Comparison of ENCODE assay signal across 15 mouse cellular contexts in genomic region chr1:54327876-54328545, GRCm38 (mm10).
"Had no signal": no experiment of that assay in that cellular context is flagged by ENCODE, and none has a peak within 500 bp of the region (broad histone marks: within the 10 kb centered on the region; RNA-seq: fewer than 3 reads in every experiment).

No protein-coding gene starts in this region.

- H3K9me3 ChIP-seq: intestine, embryonic 15.5 days; liver, embryonic 15.5 days; neural tube, embryonic 15.5 days had no signal

- H3K36me3 ChIP-seq: intestine, embryonic 15.5 days; limb, embryonic 10.5 days; liver, embryonic 15.5 days; midbrain, embryonic 13.5 days; neural tube, embryonic 15.5 days had no signal

- H3K4me1 ChIP-seq: intestine, embryonic 15.5 days; limb, embryonic 10.5 days; liver, embryonic 15.5 days; midbrain, embryonic 13.5 days; neural tube, embryonic 15.5 days had no signal

- H3K4me3 ChIP-seq: intestine, embryonic 15.5 days; layer of hippocampus, adult 2 months; limb, embryonic 10.5 days; liver, embryonic 15.5 days; midbrain, embryonic 13.5 days; myocyte; neural tube, embryonic 15.5 days had no signal

- H3K27ac ChIP-seq: intestine, embryonic 15.5 days; kidney, postnatal 0 days; layer of hippocampus, adult 2 months; limb, embryonic 10.5 days; liver, embryonic 15.5 days; midbrain, embryonic 13.5 days; neural tube, embryonic 15.5 days; stomach, postnatal 0 days had no signal

- ATAC-seq: intestine, embryonic 15.5 days; lung, postnatal 0 days; midbrain, embryonic 13.5 days had no signal

- H3K27me3 ChIP-seq: intestine, embryonic 15.5 days; liver, embryonic 15.5 days; midbrain, embryonic 13.5 days; neural tube, embryonic 15.5 days had no signal

- H3K4me2 ChIP-seq: intestine, embryonic 15.5 days; liver, embryonic 11.5 days; liver, embryonic 15.5 days; midbrain, embryonic 13.5 days; neural tube, embryonic 15.5 days had no signal

- DNase-seq: lung, adult 2 months; lung, postnatal 36 days; right cerebral cortex, adult 18-20 months; thymus, postnatal 4 days had no signal

- H3K9ac ChIP-seq: intestine, embryonic 15.5 days; liver, embryonic 15.5 days; midbrain, embryonic 13.5 days; neural tube, embryonic 15.5 days had no signal
